Mouse (Mus musculus) CH12.LX (cell line): Measurements from ENCODE around the gene Marcksl1. TPM values are rescaled to one million over a fixed set of nuclear protein-coding genes. Genes with fewer than 3 reads are reported as not detected.

Experiments used
- DNase-seq: peaks from one replicate; pipeline ENCODE4 v3.0.0-alpha.2; 2013; ENCODE audit errors: extremely low read depth
- H3K27ac ChIP-seq: 2 replicates; pipeline ENCODE4 v1.5.1; 2012; ENCODE audit warnings: low read depth, mild to moderate bottlenecking, control low read depth, moderate library complexity; ENCODE audit not compliant: insufficient read depth
- H3K27me3 ChIP-seq: replicated peaks from 2 replicates; pipeline ENCODE3; 2012; ENCODE audit warnings: inconsistent platforms
- H3K36me3 ChIP-seq, 2 experiments: replicated peaks in 1 of 2; 2 replicates each; pipeline versions ENCODE3 to v1.6.1; 2012; ENCODE audit warnings: inconsistent platforms in 1 of 2, low read length in 1 of 2, mild to moderate bottlenecking in 1 of 2, mixed read lengths in 1 of 2, moderate library complexity in 1 of 2; ENCODE audit not compliant: control insufficient read depth in 1 of 2, insufficient read depth in 1 of 2
- H3K4me1 ChIP-seq, 2 experiments: 2 replicates each; pipeline ENCODE4 v1.6.1; 2012; ENCODE audit warnings: inconsistent platforms in 1 of 2, moderate library complexity in 1 of 2; ENCODE audit not compliant: insufficient read depth in 2 of 2, control insufficient read depth in 1 of 2
- H3K4me2 ChIP-seq: 2 replicates; pipeline ENCODE4 v1.6.1; 2012; ENCODE audit warnings: low read depth, mild to moderate bottlenecking, control low read depth; ENCODE audit not compliant: poor library complexity, insufficient read depth, severe bottlenecking
- H3K4me3 ChIP-seq, 3 experiments: fragments of 150-350 bp in 1 of 3; sonication (generic) in 1 of 3; replicated peaks in 1 of 3; 2 replicates each; pipeline versions ENCODE3 to v1.5.1; 2011 to 2012; ENCODE audit warnings: low read depth in 2 of 3, low read length in 2 of 3, mild to moderate bottlenecking in 2 of 3, moderate library complexity in 2 of 3, control low read depth in 1 of 3, improper control_type of control experiment in 1 of 3, inconsistent platforms in 1 of 3, mixed read lengths in 1 of 3; ENCODE audit not compliant: poor library complexity in 1 of 3
- H3K79me2 ChIP-seq: replicated peaks from 2 replicates; pipeline ENCODE4 v1.6.1; 2012; ENCODE audit warnings: mild to moderate bottlenecking, moderate library complexity; ENCODE audit not compliant: control insufficient read depth, poor library complexity, insufficient read depth, severe bottlenecking; ENCODE audit errors: extremely low read depth
- H3K9ac ChIP-seq: 2 replicates; pipeline ENCODE4 v1.6.1; 2012; ENCODE audit warnings: low read depth, mild to moderate bottlenecking, control low read depth, moderate library complexity; ENCODE audit not compliant: insufficient read depth
- H3K9me3 ChIP-seq: replicated peaks from 2 replicates; pipeline ENCODE3; 2012; ENCODE audit warnings: low read length, inconsistent platforms, mixed read lengths
- CHD1 ChIP-seq: IDR thresholded peaks from 2 replicates; pipeline ENCODE4 v1.6.1; 2012; ENCODE audit warnings: low read depth, low read length, improper control_type of control experiment, inconsistent platforms
- CHD2 ChIP-seq: IDR thresholded peaks from 2 replicates; pipeline ENCODE4 v1.6.1; 2011; ENCODE audit warnings: low read length, improper control_type of control experiment
- ETS1 ChIP-seq: conservative IDR thresholded peaks from 2 replicates; pipeline ENCODE4 v1.6.1; 2012; ENCODE audit warnings: low read depth, mild to moderate bottlenecking, inconsistent platforms, low read length, improper control_type of control experiment, moderate library complexity
- HCFC1 ChIP-seq: IDR thresholded peaks from 2 replicates; pipeline ENCODE4 v1.6.1; 2012; ENCODE audit warnings: low read depth, mild to moderate bottlenecking, inconsistent platforms, low read length, improper control_type of control experiment
- JUN ChIP-seq: IDR thresholded peaks from 2 replicates; pipeline ENCODE4 v1.6.1; 2011; ENCODE audit warnings: low read depth, mild to moderate bottlenecking, low read length, improper control_type of control experiment, moderate library complexity; ENCODE audit not compliant: insufficient read depth
- JUND ChIP-seq: conservative IDR thresholded peaks from 2 replicates; pipeline ENCODE4 v1.6.1; 2011; ENCODE audit warnings: low read depth, low read length, improper control_type of control experiment
- KAT2A ChIP-seq: IDR thresholded peaks from 2 replicates; pipeline ENCODE4 v1.6.1; 2012; ENCODE audit warnings: low read length, improper control_type of control experiment, inconsistent platforms; ENCODE audit not compliant: insufficient replicate concordance
- MAFK ChIP-seq: IDR thresholded peaks from 2 replicates; pipeline ENCODE4 v1.6.1; 2011; ENCODE audit warnings: low read length, improper control_type of control experiment; ENCODE audit not compliant: insufficient replicate concordance
- MAX ChIP-seq: IDR thresholded peaks from 2 replicates; pipeline ENCODE4 v1.6.1; 2011; ENCODE audit warnings: low read length, improper control_type of control experiment
- MXI1 ChIP-seq: IDR thresholded peaks from 2 replicates; pipeline ENCODE4 v1.6.1; 2011; ENCODE audit warnings: mild to moderate bottlenecking, low read depth, low read length, improper control_type of control experiment
- MYC ChIP-seq: IDR thresholded peaks from 2 replicates; pipeline ENCODE4 v1.6.1; 2011; ENCODE audit warnings: low read depth, mild to moderate bottlenecking, improper control_type of control experiment, low read length
- NELFE ChIP-seq: IDR thresholded peaks from 2 replicates; pipeline ENCODE4 v1.6.1; 2011; ENCODE audit warnings: low read depth, low read length, improper control_type of control experiment
- NRF1 ChIP-seq: IDR thresholded peaks from 2 replicates; pipeline ENCODE4 v1.6.1; 2014; ENCODE audit warnings: low read depth, mild to moderate bottlenecking, inconsistent platforms, low read length, improper control_type of control experiment, moderate library complexity
- PAX5 ChIP-seq: IDR thresholded peaks from 2 replicates; pipeline ENCODE4 v1.6.1; 2012; ENCODE audit warnings: low read length, inconsistent platforms, mixed read lengths
- POLR2A ChIP-seq: IDR thresholded peaks from 2 replicates; pipeline ENCODE4 v1.6.1; 2011; ENCODE audit warnings: low read depth, mild to moderate bottlenecking, improper control_type of control experiment, low read length
- POLR2AphosphoS2 ChIP-seq: IDR thresholded peaks from 2 replicates; pipeline ENCODE4 v1.6.1; 2011; ENCODE audit warnings: low read depth, low read length, improper control_type of control experiment
- RCOR1 ChIP-seq: conservative IDR thresholded peaks from 2 replicates; pipeline ENCODE4 v1.6.1; 2012; ENCODE audit warnings: low read depth, mild to moderate bottlenecking, inconsistent platforms, low read length, improper control_type of control experiment
- SIN3A ChIP-seq: IDR thresholded peaks from 2 replicates; pipeline ENCODE4 v1.6.1; 2012; ENCODE audit warnings: low read length, improper control_type of control experiment, inconsistent platforms
- TBP ChIP-seq: conservative IDR thresholded peaks from 2 replicates; pipeline ENCODE4 v1.6.1; 2011; ENCODE audit warnings: low read depth, low read length, improper control_type of control experiment
- TCF12 ChIP-seq: IDR thresholded peaks from 2 replicates; pipeline ENCODE4 v1.6.1; 2014; ENCODE audit warnings: low read depth, mild to moderate bottlenecking, inconsistent platforms, low read length, improper control_type of control experiment
- USF1 ChIP-seq: IDR thresholded peaks from 2 replicates; pipeline ENCODE4 v1.6.1; 2014; ENCODE audit warnings: low read depth, mild to moderate bottlenecking, inconsistent platforms, low read length, improper control_type of control experiment
- USF2 ChIP-seq: conservative IDR thresholded peaks from 2 replicates; pipeline ENCODE4 v1.6.1; 2011; ENCODE audit warnings: low read depth, low read length, improper control_type of control experiment
- ZC3H11A ChIP-seq: IDR thresholded peaks from 2 replicates; pipeline ENCODE4 v1.6.1; 2012; ENCODE audit warnings: low read depth, mild to moderate bottlenecking, inconsistent platforms, low read length, improper control_type of control experiment
- ZMIZ1 ChIP-seq: IDR thresholded peaks from 2 replicates; pipeline ENCODE4 v1.6.1; 2012; ENCODE audit warnings: low read depth, mild to moderate bottlenecking, inconsistent platforms, low read length, improper control_type of control experiment
- dilution Hi-C: fragments of 300-500 bp; cut with MboI; formaldehyde crosslinking; loops from 2 replicates; pipeline ENCODE4 v1.14.3; 2020; ENCODE audit warnings: low sequenced_read_pairs; ENCODE audit not compliant: extremely low pct_unique_long_range_greater_than_20kb, extremely low pct_ligation_motif_present
- in situ Hi-C: fragments of 300-500 bp; cut with MboI; formaldehyde crosslinking; loops from 3 replicates; pipeline ENCODE4 v1.14.3; 2019; ENCODE audit warnings: low sequenced_read_pairs, low pct_ligation_motif_present, low pct_unique_long_range_greater_than_20kb, mixed read lengths
- polyA plus RNA-seq: library from polyadenylated mRNA; unstranded; fragments of >175 nt; gene quantifications from 2 replicates; pipeline ENCODE4 v1.2.1, GENCODE M21; 2012; ENCODE audit warnings: low read depth; ENCODE audit not compliant: insufficient read length
- total RNA-seq, 2 experiments: library from RNA; depleted of rRNA; stranded (reverse); fragments of 300-350 nt in 1 of 2; fragments of >200 nt in 1 of 2; gene quantifications; 2 replicates each; pipeline ENCODE4 v1.2.3; 2012 to 2014

Gene Marcksl1
- total and polyA plus RNA-seq, 3 experiments = 195 to 423 (median 265) TPM

DNA sequence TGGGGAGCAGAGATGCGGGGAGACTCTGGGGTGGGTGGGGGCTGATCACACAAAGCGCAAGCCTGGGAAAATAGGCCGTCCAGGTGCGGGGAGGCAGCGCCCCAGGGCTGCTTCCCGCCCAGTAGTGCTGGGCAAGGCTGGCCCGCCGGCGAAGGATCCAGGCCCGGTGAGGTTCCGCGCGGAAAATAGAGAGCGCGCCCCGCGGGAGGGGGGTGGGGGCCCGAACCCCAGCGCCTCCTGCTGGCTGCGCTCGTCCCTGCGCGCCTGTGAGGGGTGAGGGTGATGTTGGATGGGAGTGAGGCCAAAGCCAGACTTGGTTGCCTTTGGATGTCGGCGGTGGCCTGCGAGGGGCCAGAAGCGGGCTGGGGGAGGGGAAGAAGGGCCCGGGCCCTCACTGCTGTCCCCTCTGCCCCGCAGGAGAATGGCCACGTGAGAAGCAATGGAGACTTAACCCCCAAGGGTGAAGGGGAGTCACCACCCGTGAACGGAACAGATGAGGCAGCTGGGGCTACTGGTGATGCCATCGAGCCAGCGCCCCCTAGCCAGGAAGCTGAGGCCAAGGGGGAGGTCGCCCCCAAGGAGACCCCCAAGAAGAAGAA, 1.0 kb downstream of the Marcksl1 start (continued):
- TF ChIP-seq HCFC1 (peak; percentile 36; the same call in 1 of the 2 replicates), RCOR1 (no peak), NRF1 (0 out of 2 replicates have a peak, but pooled peaks have one; percentile 26), MXI1 (peak; percentile 83), ETS1 (no peak; the same call in 1 of the 2 replicates), TCF12 (peak; percentile 60; the same call in 1 of the 2 replicates), JUN (no peak), JUND (no peak), POLR2AphosphoS2 (no peak)
- TF ChIP-seq, all 38 proteins: peak for 14

DNA sequence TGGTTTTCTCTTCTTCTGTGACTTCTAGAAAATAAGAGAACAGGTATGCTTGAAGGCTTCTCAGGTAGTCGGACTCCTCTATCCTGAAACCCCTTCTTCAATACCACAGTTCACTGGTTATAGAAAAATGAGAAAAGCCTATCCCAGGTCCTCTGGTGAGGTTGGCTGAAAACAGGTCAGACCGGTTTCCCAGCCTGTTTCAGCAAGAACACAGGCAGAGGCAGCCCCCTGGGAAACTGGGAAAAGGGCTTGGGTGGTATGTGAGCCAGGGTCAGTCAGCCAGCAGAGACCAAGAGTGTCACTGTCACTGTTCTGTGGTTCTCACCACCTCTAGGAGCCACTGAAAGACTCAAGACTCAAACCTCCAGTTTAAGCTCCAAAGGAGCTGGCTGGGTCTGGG, 3.5 kb downstream of the Marcksl1 start:
- TF ChIP-seq PAX5 (no peak), NELFE (no peak), POLR2A (no peak), ZMIZ1 (no peak), RCOR1 (no peak), MAX (no peak), MXI1 (no peak), MYC (no peak), USF1 (no peak), HCFC1 (no peak), CHD1 (no peak), MAFK (no peak), SIN3A (no peak), CHD2 (no peak), TBP (no peak), ZC3H11A (no peak), USF2 (no peak), KAT2A (no peak)
- TF ChIP-seq, all 38 proteins: peak for 0
- dilution Hi-C loops = no loop called here
- H3K27ac ChIP-seq = no peak overlapping the region
- H3K9ac ChIP-seq = no peak overlapping the region
- in situ Hi-C loops = no loop called here
- no peaks in the 10 kb centered on the region for H3K27me3 ChIP-seq
- H3K36me3 ChIP-seq = peaks cover 52 to 54% of the 10 kb centered on the region in 2 experiments
- no peak overlapping the region for H3K4me2 ChIP-seq
- peaks cover 10 to 43% of the 10 kb centered on the region in 2 experiments for H3K4me1 ChIP-seq
- no peaks in the 10 kb centered on the region for H3K9me3 ChIP-seq
- peaks cover 14% of the 10 kb centered on the region for H3K79me2 ChIP-seq
- H3K4me3 ChIP-seq = no peak overlapping the region
- DNase-seq = no peak
